Mouse (Mus musculus) lung, embryonic 14.5 days (tissue): Measurements from ENCODE around the gene Ppm1b. TPM values are rescaled to one million over a fixed set of nuclear protein-coding genes. Genes with fewer than 3 reads are reported as not detected.

Experiments used
- ATAC-seq: fragments of 200-750 bp; cut with Nextera tagmentation; 2 replicates; pipeline ENCODE4 v1.8.0; 2017; ENCODE audit warnings: mild to moderate bottlenecking, moderate TSS enrichment, moderate library complexity; ENCODE audit not compliant: insufficient read depth
- DNase-seq: peaks from one replicate; pipeline ENCODE4 v3.0.0-alpha.2; 2015
- H3K27ac ChIP-seq: fragments of 300-500 bp; sonication (generic); 2 replicates; pipeline ENCODE4 v1.5.1; 2014; ENCODE audit warnings: low read depth, mild to moderate bottlenecking, moderate library complexity
- H3K27me3 ChIP-seq: fragments of 300-500 bp; sonication (generic); 2 replicates; pipeline ENCODE4 v1.6.1; 2014; ENCODE audit warnings: low read length, control low read depth; ENCODE audit not compliant: insufficient read depth
- H3K36me3 ChIP-seq: fragments of 300-500 bp; sonication (generic); 2 replicates; pipeline ENCODE4 v1.6.1; 2014; ENCODE audit warnings: control low read depth; ENCODE audit not compliant: insufficient read depth
- H3K4me1 ChIP-seq: fragments of 300-500 bp; sonication (generic); 2 replicates; pipeline ENCODE4 v1.6.1; 2014; ENCODE audit warnings: antibody characterized with exemption, control low read depth; ENCODE audit not compliant: insufficient read depth
- H3K4me2 ChIP-seq: fragments of 300-500 bp; sonication (generic); 2 replicates; pipeline ENCODE4 v1.6.1; 2014; ENCODE audit warnings: mild to moderate bottlenecking
- H3K4me3 ChIP-seq: fragments of 300-500 bp; sonication (generic); 2 replicates; pipeline ENCODE4 v1.5.1; 2014; ENCODE audit warnings: low read depth, low read length
- H3K9ac ChIP-seq: fragments of 300-500 bp; sonication (generic); 2 replicates; pipeline ENCODE4 v1.6.1; 2014
- H3K9me3 ChIP-seq: fragments of 300-500 bp; sonication (generic); 2 replicates; pipeline ENCODE4 v1.6.1; 2016; ENCODE audit warnings: low read depth, low read length, control low read depth
- CTCF ChIP-seq: IDR thresholded peaks from 2 replicates; pipeline ENCODE4 v1.5.1; 2016; ENCODE audit warnings: antibody characterized with exemption, low read depth
- WGBS: fragments of 180-500 bp; shearing (Covaris S2); extraction: QIAGEN DNeasy Blood & Tissue Kit; methylation state at CpG from one replicate; pipeline ENCODE4 v1.1.7; 2014; 5-methylcytosine and 5-hydroxymethylcytosine counted together
- polyA plus RNA-seq: library from polyadenylated mRNA; unstranded; fragments of >200 nt; fragmentation: Nextera tagmentation; extraction: Ambion mirVana; gene quantifications from 2 replicates; pipeline ENCODE4 v1.2.1, GENCODE M21; 2014

The Ppm1b gene
- polyA plus RNA-seq, 1 experiment from 2014 or later: 68.2 TPM

- no peak overlapping the region for H3K4me3 ChIP-seq
- H3K4me1 ChIP-seq: no peaks in the 10 kb centered on the region
- no peak overlapping the region for H3K9ac ChIP-seq
- H3K9me3 ChIP-seq: no peaks in the 10 kb centered on the region
- ATAC-seq: no peak
- 83% methylated on average over 1 of the region's 1 CpGs for WGBS
- no peaks in the 10 kb centered on the region for H3K36me3 ChIP-seq
- no peaks in the 10 kb centered on the region for H3K27me3 ChIP-seq
- H3K27ac ChIP-seq: no peak overlapping the region
- no peak for DNase-seq
- H3K4me2 ChIP-seq: no peak overlapping the region
- no peak for TF ChIP-seq CTCF
Observed at GRCm38 (mm10) chr17:84967045-84967444, 10.5 kb downstream of the Ppm1b start.

- Histone ChIP-seq H3K9ac (no peak overlapping the region), H3K9me3 (no peaks in the 10 kb centered on the region), H3K27me3 (no peaks in the 10 kb centered on the region), H3K36me3 (no peaks in the 10 kb centered on the region), H3K27ac (no peak overlapping the region), H3K4me3 (no peak overlapping the region), H3K4me1 (no peaks in the 10 kb centered on the region), H3K4me2 (no peak overlapping the region)
- WGBS: 87% methylated on average over 8 of the region's 8 CpGs
- no peak for DNase-seq
- ATAC-seq: no peak
- TF ChIP-seq CTCF: no peak
Observed at GRCm38 (mm10) chr17:84969916-84970315, 13.4 kb downstream of the Ppm1b start.

- Histone ChIP-seq H3K9me3 (no peaks in the 10 kb centered on the region), H3K9ac (no peak overlapping the region), H3K4me2 (no peak overlapping the region), H3K4me3 (no peak overlapping the region), H3K4me1 (no peaks in the 10 kb centered on the region), H3K27me3 (no peaks in the 10 kb centered on the region), H3K27ac (no peak overlapping the region), H3K36me3 (no peaks in the 10 kb centered on the region)
- no peak for DNase-seq
- WGBS: 90% methylated on average over 1 of the region's 1 CpGs
- TF ChIP-seq CTCF: no peak
- ATAC-seq: no peak
Observed at GRCm38 (mm10) chr17:84981721-84982120, 25.2 kb downstream of the Ppm1b start.

- TF ChIP-seq CTCF: no peak
- ATAC-seq: no peak
- no peak overlapping the region for H3K4me2 ChIP-seq
- no peak overlapping the region for H3K9ac ChIP-seq
- no peak overlapping the region for H3K4me3 ChIP-seq
- no peaks in the 10 kb centered on the region for H3K27me3 ChIP-seq
- DNase-seq: no peak
- no peaks in the 10 kb centered on the region for H3K36me3 ChIP-seq
- no peaks in the 10 kb centered on the region for H3K4me1 ChIP-seq
- H3K9me3 ChIP-seq: no peaks in the 10 kb centered on the region
- WGBS: 77% methylated on average over 2 of the region's 2 CpGs
- no peak overlapping the region for H3K27ac ChIP-seq
Observed at GRCm38 (mm10) chr17:84982735-84983134, 26.2 kb downstream of the Ppm1b start.

GRCm38 (mm10) chr17:84986368-84986767, 29.8 kb downstream of the Ppm1b start:
- Histone ChIP-seq H3K27me3 (no peaks in the 10 kb centered on the region), H3K27ac (no peak overlapping the region), H3K9me3 (no peaks in the 10 kb centered on the region), H3K4me1 (no peaks in the 10 kb centered on the region), H3K9ac (no peak overlapping the region), H3K4me2 (no peak overlapping the region), H3K36me3 (no peaks in the 10 kb centered on the region), H3K4me3 (no peak overlapping the region)
- no peak for TF ChIP-seq CTCF
- DNase-seq: no peak
- ATAC-seq: no peak
- WGBS: 32% methylated on average over 5 of the region's 5 CpGs

GRCm38 (mm10) chr17:84987834-84988410, 31.4 kb downstream of the Ppm1b start:
- Histone ChIP-seq H3K4me2 (no peak overlapping the region), H3K27me3 (no peaks in the 10 kb centered on the region), H3K36me3 (no peaks in the 10 kb centered on the region), H3K9ac (no peak overlapping the region), H3K9me3 (no peaks in the 10 kb centered on the region), H3K4me3 (no peak overlapping the region), H3K4me1 (no peaks in the 10 kb centered on the region), H3K27ac (no peak overlapping the region)
- TF ChIP-seq CTCF: no peak
- ATAC-seq (no peak), DNase-seq (no peak)
- 73% methylated on average over 3 of the region's 3 CpGs for WGBS

GRCm38 (mm10) chr17:84988514-84988913, 32.0 kb downstream of the Ppm1b start:
- TF ChIP-seq CTCF: no peak
- Histone ChIP-seq H3K4me2 (no peak overlapping the region), H3K9ac (no peak overlapping the region), H3K4me3 (no peak overlapping the region), H3K27ac (no peak overlapping the region), H3K4me1 (no peaks in the 10 kb centered on the region), H3K27me3 (no peaks in the 10 kb centered on the region), H3K36me3 (no peaks in the 10 kb centered on the region), H3K9me3 (no peaks in the 10 kb centered on the region)
- DNase-seq (no peak), ATAC-seq (no peak)

GRCm38 (mm10) chr17:84995844-84996243, 39.3 kb downstream of the Ppm1b start:
- no peak overlapping the region for H3K4me3 ChIP-seq
- 54% methylated on average over 6 of the region's 6 CpGs for WGBS
- TF ChIP-seq CTCF: no peak
- H3K36me3 ChIP-seq: 0 out of 2 replicates have a peak, but pooled peaks cover 6% of the 10 kb centered on the region
- DNase-seq: peak; percentile 9
- no peak overlapping the region for H3K4me2 ChIP-seq
- no peak overlapping the region for H3K9ac ChIP-seq
- no peak for ATAC-seq
- no peak overlapping the region for H3K27ac ChIP-seq
- no peaks in the 10 kb centered on the region for H3K9me3 ChIP-seq
- H3K4me1 ChIP-seq: no peaks in the 10 kb centered on the region
- no peaks in the 10 kb centered on the region for H3K27me3 ChIP-seq
